Mouse (Mus musculus): Measurements from ENCODE around the gene Cby3.
A peak's percentile ranks its signal among the peaks of the same experiment; 100 is the strongest.

Cby3 gene

GRCm38 (mm10) chr11:50391272-50391960 lies 37.2 kb downstream of the Cby3 start:
- DNase-seq: no peak

- DNase-seq: no peak
Measured at GRCm38 (mm10) chr11:50393306-50393705, 39.0 kb downstream of the Cby3 start.

- no peak for DNase-seq
Measured at GRCm38 (mm10) chr11:50394731-50395130, 40.5 kb downstream of the Cby3 start.

GRCm38 (mm10) chr11:50396766-50397307 lies 42.6 kb downstream of the Cby3 start:
- DNase-seq: no peak

GRCm38 (mm10) chr11:50397316-50397715 lies 43.1 kb downstream of the Cby3 start:
- no peak for DNase-seq

GRCm38 (mm10) chr11:50398803-50399202 lies 44.5 kb downstream of the Cby3 start:
- DNase-seq: no peak

GRCm38 (mm10) chr11:50402481-50402880 lies 48.2 kb downstream of the Cby3 start:
- DNase-seq: no peak

GRCm38 (mm10) chr11:50403367-50404014 lies 49.2 kb downstream of the Cby3 start:
- peak; percentile 42 for DNase-seq

- no peak for DNase-seq
Measured at GRCm38 (mm10) chr11:50407235-50407634, 53.0 kb downstream of the Cby3 start.

All from lung, postnatal 36 days (tissue).